Mouse (Mus musculus) embryo, embryonic 10 days (tissue): ENCODE measurements at regions not wholly inside any gene's neighbourhood (a gene's known extent, or its start where the extent isn't known, plus 50 kb on each side); places are given as distances from the start of the nearest gene placed in this dataset.

ENCODE experiments used
- DNase-seq: peaks from one replicate; pipeline ENCODE4 v3.0.0-alpha.2; 2015; ENCODE audit warnings: low spot score

DNA sequence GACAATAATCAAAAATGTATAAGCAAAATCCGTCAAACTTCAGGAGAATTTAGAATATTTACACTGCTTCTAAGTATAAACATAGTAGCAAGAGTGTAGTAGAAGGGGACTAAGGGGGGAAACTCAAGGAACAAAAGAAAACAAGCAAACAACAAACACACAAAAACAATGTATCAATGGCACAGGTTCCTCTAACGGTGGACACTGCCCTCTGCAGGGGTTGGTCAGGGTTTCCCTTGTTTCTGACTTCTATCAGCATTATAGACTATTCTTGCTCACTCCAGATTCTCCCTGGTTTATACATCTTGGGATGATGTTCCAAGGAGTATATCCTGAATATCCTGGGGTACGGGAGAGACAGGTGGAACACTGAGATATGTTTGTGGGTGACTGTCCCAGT is 147.3 kb upstream of the Ppp2r3a start:
- no peak for DNase-seq

DNA sequence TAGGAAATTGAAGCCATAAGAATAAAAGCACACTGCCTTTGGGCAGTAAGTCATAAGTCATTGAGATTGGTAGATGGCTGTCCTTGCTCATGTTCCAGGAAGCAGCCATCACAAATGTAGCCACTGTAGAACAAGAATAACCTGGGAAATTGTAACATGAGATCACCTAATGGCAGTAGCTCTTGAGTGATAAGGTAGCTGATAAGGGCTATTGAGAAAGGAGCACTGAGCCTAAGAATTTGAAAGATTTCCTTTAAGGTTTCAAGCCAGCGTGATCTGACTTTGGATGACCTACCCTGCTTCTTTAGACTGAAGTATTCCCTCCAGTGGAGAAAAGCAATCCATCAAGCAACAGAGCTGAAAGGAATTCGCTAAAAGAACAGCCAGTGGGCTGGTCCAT is 117.8 kb upstream of the Ppp2r3a start:
- no peak for DNase-seq

DNA sequence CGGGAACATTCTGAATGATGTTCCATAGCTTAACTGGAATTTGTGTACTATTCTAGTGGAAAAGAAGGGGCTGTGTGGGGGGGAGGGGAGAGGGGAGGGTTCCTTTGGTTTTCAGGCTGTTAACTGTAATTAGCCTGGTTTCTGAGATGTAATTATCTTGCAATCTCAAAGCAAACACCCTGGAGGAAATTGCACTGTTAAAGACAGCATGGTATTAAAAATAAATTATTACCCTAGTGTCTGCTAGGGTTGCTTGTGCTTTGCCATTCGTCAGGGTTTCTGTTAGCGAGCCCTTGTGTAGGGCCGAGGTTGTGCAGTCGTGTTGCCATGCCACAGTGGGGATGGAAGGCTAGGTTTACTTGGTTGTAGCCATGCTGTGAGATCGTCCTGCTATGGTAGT is 105.0 kb upstream of the Ppp2r3a start:
- DNase-seq: no peak

DNA sequence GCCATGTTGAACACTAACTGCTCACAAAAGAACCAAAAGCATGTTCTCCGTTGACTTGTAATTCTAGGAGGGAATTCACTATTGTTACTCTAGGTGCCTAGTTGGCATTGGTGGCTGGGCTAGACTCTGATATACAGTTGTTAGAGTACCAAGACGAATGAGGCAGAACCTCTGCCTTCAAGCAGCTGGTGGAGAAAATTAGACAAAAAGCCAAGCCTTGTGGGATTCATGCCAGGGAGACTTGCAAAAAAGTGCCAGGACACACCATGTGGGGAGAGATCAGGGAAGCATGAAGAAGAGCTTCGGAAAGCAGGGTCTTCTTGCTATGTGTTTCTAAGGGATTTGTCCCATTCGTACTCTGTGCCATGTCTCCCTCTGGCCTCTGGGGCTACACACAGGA is 97.2 kb upstream of the Ppp2r3a start:
- DNase-seq: no peak

DNA sequence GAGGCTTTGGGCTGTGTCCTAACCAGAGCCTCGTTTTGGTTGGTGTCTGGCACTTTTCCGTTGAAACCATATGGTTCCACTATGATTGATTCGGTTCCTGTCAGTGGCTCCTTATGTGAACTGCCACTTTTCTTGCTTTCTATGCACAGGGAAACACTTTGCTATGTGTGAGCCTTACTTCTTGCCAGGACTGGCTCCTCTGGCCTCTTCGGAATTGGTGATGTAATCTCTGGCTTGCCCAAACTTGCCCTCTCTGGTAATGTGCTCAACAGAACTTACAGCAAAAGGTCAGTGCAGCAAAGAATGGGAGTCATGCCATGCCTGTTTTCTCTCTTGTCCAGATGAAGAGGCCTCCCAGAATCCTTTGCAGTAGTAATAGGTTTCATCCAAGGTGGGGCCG is 91.3 kb upstream of the Ppp2r3a start:
- DNase-seq: no peak

DNA sequence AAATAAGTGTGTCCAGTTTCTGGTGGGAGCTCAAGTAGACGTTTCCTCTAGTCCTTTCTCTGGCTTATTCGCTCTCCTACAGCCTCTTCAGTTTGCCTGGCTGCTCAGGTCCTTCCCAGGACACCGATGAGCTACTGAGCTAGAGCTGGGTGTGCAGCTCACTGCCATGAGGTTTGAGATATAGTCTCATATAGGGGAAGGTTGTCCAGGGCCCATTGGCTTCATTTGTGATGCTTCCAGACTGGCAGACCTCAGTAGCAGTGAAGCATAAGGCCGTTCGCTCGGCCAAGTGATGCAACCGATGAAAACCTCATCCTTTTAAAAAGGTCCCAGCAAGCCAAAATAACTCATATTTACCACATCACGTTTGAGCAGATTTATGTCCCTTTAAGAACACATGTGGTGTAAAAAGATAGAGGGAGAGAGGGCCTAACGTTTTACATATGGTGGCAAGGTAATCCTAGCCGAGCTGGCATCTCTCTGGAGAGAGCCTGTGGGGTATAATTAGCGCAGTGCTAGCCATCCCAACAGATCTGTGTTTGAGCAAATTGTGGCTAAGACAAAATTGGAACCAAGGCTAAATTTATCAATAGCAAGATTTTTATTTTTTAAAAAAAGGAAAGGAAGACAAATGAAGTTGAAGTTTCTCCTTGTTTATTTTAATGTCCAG is 89.3 kb upstream of the Ppp2r3a start:
- peak; percentile 16 for DNase-seq

DNA sequence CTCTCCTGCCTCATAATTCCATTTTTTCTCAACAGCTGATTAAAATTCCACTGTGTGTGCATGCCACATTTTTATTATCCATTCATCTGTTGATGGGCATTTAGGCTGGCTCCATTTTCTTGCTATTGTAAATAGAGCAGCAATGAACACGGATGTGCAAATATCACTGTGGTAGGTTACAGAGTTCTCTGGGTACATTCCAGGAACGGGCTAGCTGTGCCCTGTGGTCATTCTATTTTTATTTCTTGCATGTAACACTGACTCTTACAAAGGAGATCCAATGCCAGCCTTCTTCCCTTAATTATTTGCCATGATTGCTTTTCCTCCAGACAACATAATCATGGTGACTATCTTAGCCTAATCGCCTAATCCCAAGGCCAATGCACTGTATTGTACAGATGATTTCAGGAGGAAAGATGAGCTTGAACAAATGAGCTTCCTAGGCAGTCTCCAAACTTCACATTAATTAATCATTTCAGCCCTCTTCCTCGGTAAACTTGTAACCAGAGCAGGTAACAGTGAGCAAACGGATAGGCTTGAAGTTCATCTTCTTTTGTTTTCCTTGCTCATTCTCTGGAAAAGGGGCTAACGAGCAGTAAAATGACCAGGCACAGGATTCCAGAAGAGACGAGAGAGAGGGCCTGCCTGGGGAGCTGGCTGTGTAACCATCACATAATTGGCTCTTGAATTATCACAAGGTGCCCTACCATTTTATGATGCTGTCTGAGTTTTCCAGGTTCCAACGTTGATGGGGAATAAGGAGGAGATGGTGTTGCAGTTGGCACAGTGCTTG is 77.6 kb upstream of the Ppp2r3a start:
- no peak for DNase-seq

DNA sequence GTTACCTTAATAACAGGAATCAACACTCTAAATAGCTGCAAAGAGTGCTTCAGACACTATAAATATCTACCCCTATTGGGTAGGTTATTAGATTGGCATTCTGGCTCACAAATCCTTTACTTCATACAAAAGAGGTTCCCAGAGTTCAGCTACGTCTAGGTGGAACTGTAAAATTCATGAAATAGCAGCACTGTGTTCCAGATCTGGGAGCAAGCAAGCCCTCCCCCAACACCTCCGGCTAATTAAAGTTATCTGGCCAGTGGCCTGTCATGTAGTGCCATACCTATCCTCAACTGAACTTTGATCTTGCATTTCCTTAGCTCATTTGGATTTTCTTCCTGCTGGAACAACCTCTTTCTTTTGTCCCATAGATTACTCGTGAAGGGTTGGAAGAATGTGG is 75.4 kb upstream of the Ppp2r3a start:
- peak; percentile 5 for DNase-seq

DNA sequence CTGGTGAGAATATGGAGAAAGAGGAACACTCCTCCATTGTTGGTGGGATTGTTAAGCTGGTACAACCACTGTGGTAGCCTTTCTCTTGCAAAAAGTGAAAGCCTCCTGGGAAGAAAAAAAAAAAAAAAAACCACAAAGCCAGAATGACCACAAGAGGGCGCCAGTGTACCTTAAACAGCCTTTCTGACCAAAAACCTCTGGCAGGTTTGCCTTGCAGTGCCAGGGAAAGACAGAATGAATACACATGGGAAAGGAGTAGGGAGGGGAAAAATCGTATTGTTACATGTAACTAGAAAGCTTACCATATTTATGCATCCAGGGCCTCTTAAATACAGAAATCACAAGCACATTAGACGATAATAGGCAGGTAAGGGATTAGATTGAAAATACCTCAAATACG is 62.4 kb upstream of the Ppp2r3a start:
- DNase-seq: peak; percentile 71

DNA sequence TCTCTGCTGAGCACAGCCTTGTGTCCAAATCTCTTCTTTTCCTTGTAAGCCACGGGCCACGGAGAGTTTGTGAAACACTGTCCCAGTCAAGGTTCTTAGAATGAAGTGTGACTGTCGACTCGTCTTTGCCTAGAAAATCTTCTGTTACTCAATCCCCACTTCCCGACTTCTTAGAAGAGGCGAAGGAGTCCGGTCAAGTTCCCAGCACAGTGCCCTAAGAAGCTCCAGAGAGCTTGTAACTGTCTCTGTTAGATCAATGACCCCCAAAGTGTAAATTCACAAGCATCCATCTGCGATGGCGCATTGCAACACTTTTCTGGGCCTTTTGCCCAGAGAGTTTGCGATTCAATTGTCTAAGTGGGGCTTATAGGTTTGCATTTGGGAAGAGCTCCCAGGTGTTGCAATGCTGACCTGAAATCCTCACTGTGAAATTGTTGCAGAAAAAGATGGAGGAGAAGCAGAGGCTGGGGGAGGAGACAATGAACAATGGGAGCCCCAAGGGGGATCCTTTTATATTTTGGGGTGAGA is 54.9 kb upstream of the Ppp2r3a start:
- no peak for DNase-seq

DNA sequence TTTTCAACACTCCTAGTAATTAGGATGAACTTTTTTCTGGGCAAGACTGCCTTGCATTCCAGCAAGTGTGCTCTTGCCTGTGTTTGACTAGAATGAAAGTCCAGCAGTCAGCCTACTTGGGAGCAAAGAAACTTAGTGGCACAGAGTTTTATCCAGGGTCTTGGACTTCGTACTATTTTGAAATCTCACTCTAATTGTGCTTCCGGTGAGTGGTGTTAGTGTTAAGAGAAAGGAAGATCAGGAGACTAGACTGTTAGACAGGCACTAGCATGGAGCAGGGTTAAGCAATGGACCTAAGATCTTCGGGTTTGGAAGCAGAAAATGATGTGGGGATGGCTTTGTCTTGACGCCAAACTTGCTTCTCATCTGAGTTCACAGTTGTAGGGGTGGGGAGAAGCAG is 54.1 kb upstream of the Ppp2r3a start:
- DNase-seq: no peak
